Mouse (Mus musculus): ENCODE measurements around the gene Sgpp2.

The Sgpp2 gene

GRCm38 (mm10) chr1:78339941-78340340, 29.8 kb downstream of the Sgpp2 start:
- no peak for DNase-seq

GRCm38 (mm10) chr1:78340584-78340983, 30.4 kb downstream of the Sgpp2 start:
- DNase-seq: no peak

GRCm38 (mm10) chr1:78347317-78347806, 37.2 kb downstream of the Sgpp2 start:
- no peak for DNase-seq

DNA sequence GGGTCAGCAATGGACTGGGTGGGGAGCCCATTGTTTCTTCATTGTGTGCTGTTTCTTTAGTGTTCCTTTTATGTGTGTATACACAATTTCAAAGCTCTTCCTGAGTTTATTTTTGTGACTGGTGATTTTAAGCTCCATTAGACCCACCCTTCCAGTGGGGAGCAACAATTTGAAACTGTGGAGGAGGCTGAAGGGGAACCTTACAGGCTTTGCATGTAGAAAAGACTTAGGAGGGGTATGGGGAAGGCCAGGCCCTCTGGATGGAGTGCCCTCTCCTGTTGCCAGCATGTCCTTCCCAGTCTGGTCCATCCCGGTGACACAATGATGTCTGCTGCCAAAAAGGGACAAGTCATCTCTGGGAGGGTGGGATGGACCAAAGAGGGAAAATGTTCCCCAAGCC, 39.1 kb downstream of the Sgpp2 start:
- DNase-seq: no peak

- no peak for DNase-seq
Observed at GRCm38 (mm10) chr1:78353254-78353653, 43.1 kb downstream of the Sgpp2 start.

DNA sequence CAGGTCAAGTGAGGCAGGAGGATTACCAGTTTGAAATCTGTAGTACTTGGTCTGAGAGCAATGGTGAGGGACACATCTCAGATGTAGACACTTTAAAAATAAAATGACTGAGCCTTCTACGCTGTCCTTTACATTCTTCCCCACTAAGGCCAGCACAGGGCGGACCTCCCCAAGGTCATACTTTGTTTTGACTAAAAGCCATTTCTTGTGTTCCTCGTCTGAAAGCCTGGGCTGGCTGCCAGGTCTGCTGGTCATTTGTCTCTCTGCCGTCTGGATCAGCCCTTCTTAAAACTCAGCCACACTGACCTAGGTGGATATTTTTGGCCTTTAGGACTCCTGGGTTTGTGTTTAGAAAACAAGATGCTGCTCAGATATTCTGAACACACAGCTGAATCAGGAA, 45.0 kb downstream of the Sgpp2 start:
- DNase-seq: no peak

DNA sequence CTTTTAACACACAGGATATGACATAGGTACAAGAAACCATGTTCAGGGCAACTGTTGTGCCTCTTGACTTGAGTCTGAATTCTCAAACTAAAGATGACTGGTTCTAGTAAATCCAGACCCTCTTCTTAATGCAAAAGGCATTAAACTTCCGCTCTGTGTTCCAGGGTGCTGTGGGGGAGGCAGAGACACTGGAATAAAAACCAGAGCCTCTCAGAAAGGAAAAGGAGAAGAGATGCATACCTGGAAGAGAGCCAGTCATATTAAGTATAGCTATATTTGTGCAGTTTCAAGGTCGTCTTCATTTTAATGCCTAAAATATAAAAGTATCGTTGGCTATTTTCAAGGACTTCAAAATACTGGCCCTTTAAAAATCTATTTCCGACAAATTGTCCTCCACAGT, 47.3 kb downstream of the Sgpp2 start:
- DNase-seq: no peak

- DNase-seq: no peak
Observed at GRCm38 (mm10) chr1:78357868-78358267, 47.7 kb downstream of the Sgpp2 start.

GRCm38 (mm10) chr1:78363965-78364889, 54.1 kb downstream of the Sgpp2 start:
- no peak for DNase-seq

GRCm38 (mm10) chr1:78367806-78368205, 57.7 kb downstream of the Sgpp2 start:
- DNase-seq: no peak

DNA sequence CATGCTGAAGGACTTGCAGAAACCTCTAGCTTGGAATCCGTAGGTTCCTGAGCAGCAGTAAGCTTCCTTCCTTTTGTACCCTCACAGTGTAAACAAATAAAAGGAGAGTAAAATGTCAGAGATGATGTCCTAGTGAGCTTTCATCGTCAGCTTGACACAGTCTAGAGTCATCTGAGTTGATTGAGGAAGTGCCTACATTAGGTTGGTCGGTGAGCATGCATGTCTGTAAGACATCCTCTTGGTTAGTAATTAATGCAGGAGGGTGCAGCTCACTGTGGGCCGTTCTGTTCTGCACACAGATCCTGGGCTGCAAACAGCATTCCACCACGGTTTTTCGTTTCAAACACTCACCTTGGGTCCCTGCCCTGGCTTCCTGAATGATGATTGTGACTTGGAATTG, 60.0 kb downstream of the Sgpp2 start:
- DNase-seq: no peak

- DNase-seq: peak; percentile 18
Observed at GRCm38 (mm10) chr1:78371569-78372236, 61.6 kb downstream of the Sgpp2 start.

GRCm38 (mm10) chr1:78372316-78372715, 62.2 kb downstream of the Sgpp2 start:
- no peak for DNase-seq

DNA sequence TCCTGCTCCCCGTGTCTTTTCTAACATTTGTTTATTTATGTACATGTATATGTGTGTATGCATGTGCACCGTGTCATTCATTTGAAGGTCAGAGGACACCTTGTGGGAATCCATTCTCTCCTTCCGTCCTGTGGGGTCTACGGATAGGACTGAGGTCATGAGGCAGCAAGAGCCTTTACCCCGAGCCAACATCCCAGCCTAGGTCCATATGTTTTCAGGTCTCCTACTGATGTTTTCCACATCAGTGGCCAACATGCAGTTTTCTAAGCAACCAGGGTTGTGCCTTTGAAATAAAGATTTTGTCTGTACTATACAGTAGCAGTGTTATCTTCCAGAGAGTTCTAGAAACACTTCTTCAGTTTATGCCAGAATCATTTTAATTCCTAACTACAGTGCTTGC, 63.7 kb downstream of the Sgpp2 start:
- no peak for DNase-seq

- DNase-seq: no peak
Observed at GRCm38 (mm10) chr1:78375058-78375457, 64.9 kb downstream of the Sgpp2 start.

DNA sequence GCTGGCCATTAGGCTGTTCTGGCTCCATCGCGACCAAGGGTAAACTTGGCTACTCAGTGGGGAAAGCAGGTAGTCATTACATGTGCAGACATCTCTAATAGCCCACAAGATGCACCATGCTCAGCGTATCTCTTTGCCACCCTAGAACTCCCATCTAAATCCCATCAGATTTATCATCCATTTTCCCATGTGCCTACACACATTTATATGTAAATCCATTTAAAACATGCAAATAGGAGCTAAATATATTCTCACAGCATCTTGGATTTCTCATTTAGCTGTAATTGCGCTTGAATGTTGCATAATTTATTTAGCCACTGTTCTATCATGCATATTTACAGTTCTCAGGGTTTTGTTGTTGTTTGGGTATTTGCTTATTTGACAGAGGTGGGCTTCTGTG, 70.8 kb downstream of the Sgpp2 start:
- DNase-seq: no peak

DNA sequence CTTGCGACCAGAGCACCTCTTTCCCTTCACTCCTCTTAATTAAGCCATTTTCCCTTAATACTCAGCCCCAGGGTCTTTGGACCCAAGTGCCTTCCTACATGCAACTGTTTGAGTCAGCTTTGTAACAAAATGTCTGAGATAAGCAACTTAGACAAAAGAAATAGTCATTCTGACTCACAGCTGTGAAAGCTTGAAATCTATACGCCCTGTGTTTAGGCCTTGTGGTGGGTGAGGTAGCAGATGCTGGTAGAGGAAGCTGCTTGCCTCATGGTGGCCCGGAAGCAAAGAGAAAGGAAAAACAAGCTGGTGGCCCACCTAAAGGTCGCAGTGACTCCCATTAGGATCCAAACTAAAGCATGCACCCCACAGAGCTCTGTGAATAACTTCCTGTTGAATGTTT, 77.7 kb downstream of the Sgpp2 start:
- DNase-seq: no peak

GRCm38 (mm10) chr1:78388848-78389247, 78.7 kb downstream of the Sgpp2 start:
- DNase-seq: no peak

- DNase-seq: no peak
Observed at GRCm38 (mm10) chr1:78395191-78395735, 85.1 kb downstream of the Sgpp2 start.

- no peak for DNase-seq
Observed at GRCm38 (mm10) chr1:78395737-78396136, 85.6 kb downstream of the Sgpp2 start.

GRCm38 (mm10) chr1:78396320-78396913, 86.3 kb downstream of the Sgpp2 start:
- no peak for DNase-seq

- DNase-seq: no peak
Observed at GRCm38 (mm10) chr1:78399755-78400154, 89.6 kb downstream of the Sgpp2 start.

- DNase-seq: no peak
Observed at GRCm38 (mm10) chr1:78401413-78401812, 91.3 kb downstream of the Sgpp2 start.

Measured in right cerebral cortex, postnatal 14 days (tissue).